Comparison of ENCODE assay signal across 32 mouse cellular contexts in the genomic region with DNA sequence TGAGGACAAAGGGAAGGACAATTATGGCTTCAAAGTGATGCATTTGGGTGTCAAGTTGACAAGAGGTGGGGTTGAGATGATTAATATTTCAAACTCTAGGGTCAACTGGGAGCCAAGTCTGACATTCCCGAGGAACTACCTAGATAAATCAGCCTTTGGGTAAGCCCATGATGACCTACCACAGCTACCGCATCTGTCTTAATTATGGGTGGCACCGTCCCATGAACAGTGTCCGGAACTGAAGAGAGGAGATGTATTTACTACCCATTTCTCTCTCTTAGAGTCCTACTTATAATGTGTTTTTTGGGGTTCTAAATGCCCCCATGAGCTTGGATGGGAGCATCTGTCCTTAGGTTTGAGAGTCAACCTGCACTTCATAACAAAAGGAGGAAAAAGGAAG. TPM values are rescaled to one million over a fixed set of nuclear protein-coding genes. Genes with fewer than 3 reads are reported as not detected.
"Had no signal": no experiment of that assay in that cellular context is flagged by ENCODE, and none has a peak within 500 bp of the region (broad histone marks: within the 10 kb centered on the region; RNA-seq: fewer than 3 reads in every experiment).

No protein-coding gene starts in this region.

- H3K4me1 ChIP-seq: embryonic facial prominence, embryonic 10.5 days; embryonic facial prominence, embryonic 12.5 days; embryonic facial prominence, embryonic 13.5 days; embryonic facial prominence, embryonic 15.5 days; forebrain, embryonic 10.5 days; forebrain, embryonic 12.5 days; forebrain, embryonic 13.5 days; forebrain, embryonic 15.5 days had no signal

- ATAC-seq: forebrain, embryonic 13.5 days; forebrain, embryonic 14.5 days; forebrain, embryonic 15.5 days; forebrain, embryonic 16.5 days; forebrain, postnatal 0 days had no signal

- H3K27ac ChIP-seq: embryonic facial prominence, embryonic 10.5 days; embryonic facial prominence, embryonic 12.5 days; embryonic facial prominence, embryonic 13.5 days; embryonic facial prominence, embryonic 15.5 days; forebrain, embryonic 10.5 days; forebrain, embryonic 12.5 days; forebrain, embryonic 13.5 days; forebrain, embryonic 15.5 days; gastrocnemius, adult 2 months; heart, adult 2 months had no signal

- H3K36me3 ChIP-seq: embryonic facial prominence, embryonic 10.5 days; embryonic facial prominence, embryonic 12.5 days; embryonic facial prominence, embryonic 13.5 days; embryonic facial prominence, embryonic 15.5 days; forebrain, embryonic 10.5 days; forebrain, embryonic 12.5 days had no signal

- H3K9me3 ChIP-seq: embryonic facial prominence, embryonic 12.5 days; embryonic facial prominence, embryonic 15.5 days; forebrain, embryonic 12.5 days; forebrain, embryonic 13.5 days; forebrain, embryonic 15.5 days had no signal

- H3K9ac ChIP-seq: embryonic facial prominence, embryonic 12.5 days; embryonic facial prominence, embryonic 13.5 days; embryonic facial prominence, embryonic 15.5 days; forebrain, embryonic 12.5 days; forebrain, embryonic 13.5 days; forebrain, embryonic 15.5 days; forebrain, postnatal 0 days had no signal

- H3K4me3 ChIP-seq: embryonic facial prominence, embryonic 10.5 days; embryonic facial prominence, embryonic 12.5 days; embryonic facial prominence, embryonic 13.5 days; embryonic facial prominence, embryonic 15.5 days; erythroblast, embryonic 14.5 days; forebrain, embryonic 10.5 days; forebrain, embryonic 12.5 days; forebrain, embryonic 13.5 days; forebrain, embryonic 15.5 days; gastrocnemius, adult 2 months; heart, adult 2 months had no signal

- H3K4me2 ChIP-seq: embryonic facial prominence, embryonic 12.5 days; embryonic facial prominence, embryonic 13.5 days; embryonic facial prominence, embryonic 15.5 days; forebrain, embryonic 12.5 days; forebrain, embryonic 13.5 days; forebrain, embryonic 15.5 days had no signal

- DNase-seq: cerebellum, adult 2 months; cerebellum, adult 8-10 months; cerebellum, adult 9-10 months; cerebellum, adult 9-11 months; cerebellum, postnatal 10 days; cerebellum, postnatal 14 days; cerebellum, postnatal 25 days; cerebellum, postnatal 36 days; embryo, embryonic 11 days; forebrain, postnatal 0 days; gastrocnemius, adult 2 months; gastrocnemius, postnatal 10 days; gastrocnemius, postnatal 14 days; gastrocnemius, postnatal 25 days; gastrocnemius, postnatal 36 days; heart, adult 18-20 months; heart, adult 2 months had no signal

- H3K27me3 ChIP-seq: embryonic facial prominence, embryonic 12.5 days; embryonic facial prominence, embryonic 13.5 days; embryonic facial prominence, embryonic 15.5 days; forebrain, embryonic 12.5 days; forebrain, embryonic 13.5 days; forebrain, embryonic 15.5 days had no signal

RNA-seq across cellular contexts. Expression of a gene that starts 38.5 kb away (rescaled TPM):
- polyA plus RNA-seq: cerebellum, adult 2 months; embryonic facial prominence, embryonic 10.5 days; embryonic facial prominence, embryonic 11.5 days; embryonic facial prominence, embryonic 12.5 days; embryonic facial prominence, embryonic 13.5 days; embryonic facial prominence, embryonic 14.5 days; embryonic facial prominence, embryonic 15.5 days; erythroblast, embryonic 14.5 days; forebrain, embryonic 10.5 days; forebrain, embryonic 11.5 days; forebrain, embryonic 12.5 days; forebrain, embryonic 13.5 days; forebrain, embryonic 14.5 days; forebrain, embryonic 15.5 days; forebrain, embryonic 16.5 days; forebrain, postnatal 0 days; gonadal fat pad, adult 2 months; heart, adult 2 months had no signal
